Mouse (Mus musculus) G1E-ER4 (cell line): ENCODE data around the gene Ermard. TPM values are rescaled to one million over a fixed set of nuclear protein-coding genes. Genes with fewer than 3 reads are reported as not detected.
A peak's percentile ranks its signal among the peaks of the same experiment; 100 is the strongest.
"Not testable (repeated sequence)": the region's sequence is repeated elsewhere in the genome, so short reads cannot be mapped to it uniquely, and the experiment has no call there.

ENCODE experiments used
- GATA1 ChIP-seq: IDR thresholded peaks from one replicate; pipeline ENCODE4 v1.8.0; 2012; ENCODE audit warnings: low read length, inconsistent platforms
- polyA plus RNA-seq: library from polyadenylated mRNA; stranded (reverse); fragments of >175 nt; gene quantifications from 2 replicates; pipeline ENCODE4 v1.2.3, GENCODE M21; 2012

The Ermard gene
- polyA plus RNA-seq = 1.2 and 2.7 TPM in 2 replicates

DNA sequence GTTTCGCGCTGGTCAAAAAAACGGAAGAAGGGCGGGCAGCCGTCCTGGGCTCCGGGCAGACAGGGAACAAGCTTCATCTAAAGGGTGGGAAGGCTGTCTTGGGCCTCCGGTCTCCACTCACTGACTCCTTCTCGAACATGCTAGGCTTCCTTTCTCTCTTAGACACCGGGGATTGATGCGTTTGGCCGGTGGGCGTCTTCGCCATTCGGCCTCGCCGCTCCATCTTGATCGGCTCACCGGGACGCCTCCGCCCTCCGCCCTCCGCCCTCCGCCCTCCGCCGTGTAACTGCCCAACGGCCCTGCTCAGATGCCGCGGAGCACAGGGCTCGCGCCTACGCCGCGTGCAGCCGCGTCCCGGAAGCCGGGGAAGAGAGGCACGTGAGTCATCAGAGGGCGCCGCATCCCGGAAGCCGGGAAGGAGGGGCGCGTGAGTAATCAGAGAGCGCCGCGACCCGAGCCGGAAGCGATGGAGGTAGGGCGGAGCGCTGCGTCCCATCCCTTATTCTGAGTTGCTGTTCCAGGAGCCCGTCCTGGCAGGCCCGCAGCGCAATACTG, at the start of gene Ermard, which contains the start of the genes Tcte3 and Gm3448:
TSS of gene Ermard (plus strand) at position 34 of the 555 bp plus-strand sequence.
TSS of gene Tcte3 (minus strand) at position 314 of the 555 bp plus-strand sequence.
TSS of gene Gm3448 (minus strand) at position 363 of the 555 bp plus-strand sequence.
- TF ChIP-seq GATA1 = not testable (repeated sequence)

DNA sequence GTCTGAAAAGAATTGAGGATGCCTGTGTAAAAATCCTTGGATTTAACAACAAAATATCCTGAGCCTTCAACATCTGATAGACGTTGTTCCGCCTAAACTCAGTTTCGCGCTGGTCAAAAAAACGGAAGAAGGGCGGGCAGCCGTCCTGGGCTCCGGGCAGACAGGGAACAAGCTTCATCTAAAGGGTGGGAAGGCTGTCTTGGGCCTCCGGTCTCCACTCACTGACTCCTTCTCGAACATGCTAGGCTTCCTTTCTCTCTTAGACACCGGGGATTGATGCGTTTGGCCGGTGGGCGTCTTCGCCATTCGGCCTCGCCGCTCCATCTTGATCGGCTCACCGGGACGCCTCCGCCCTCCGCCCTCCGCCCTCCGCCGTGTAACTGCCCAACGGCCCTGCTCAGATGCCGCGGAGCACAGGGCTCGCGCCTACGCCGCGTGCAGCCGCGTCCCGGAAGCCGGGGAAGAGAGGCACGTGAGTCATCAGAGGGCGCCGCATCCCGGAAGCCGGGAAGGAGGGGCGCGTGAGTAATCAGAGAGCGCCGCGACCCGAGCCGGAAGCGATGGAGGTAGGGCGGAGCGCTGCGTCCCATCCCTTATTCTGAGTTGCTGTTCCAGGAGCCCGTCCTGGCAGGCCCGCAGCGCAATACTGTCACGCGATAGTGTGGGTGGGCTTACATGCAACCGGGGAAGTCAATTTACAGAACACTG, 31.1 kb upstream of the Ermard start, which contains the start of gene Gm3435:
TSS of gene Gm3435 (plus strand) at position 471 of the 708 bp plus-strand sequence.
- not testable (repeated sequence) for TF ChIP-seq GATA1

DNA sequence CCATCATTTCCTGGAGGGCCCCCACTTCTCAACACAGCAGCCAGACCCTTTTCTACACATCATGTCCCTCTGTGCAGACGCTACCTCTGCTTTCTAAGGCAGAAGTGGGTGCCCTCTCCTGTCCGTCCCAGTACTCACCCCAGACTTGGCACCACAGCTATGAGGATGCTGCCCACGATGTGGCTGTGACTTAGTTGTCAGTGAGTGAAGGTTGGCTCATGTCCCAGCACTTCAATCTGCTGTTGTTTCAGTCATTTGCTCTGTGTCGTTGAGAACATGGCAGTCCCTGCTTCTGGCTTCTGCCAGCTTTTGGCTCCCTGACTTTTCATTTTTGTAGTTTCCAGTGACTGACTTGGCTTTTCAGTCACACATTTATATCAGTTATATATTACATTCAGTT, 14.9 kb downstream of the Ermard start:
- no peak for TF ChIP-seq GATA1

DNA sequence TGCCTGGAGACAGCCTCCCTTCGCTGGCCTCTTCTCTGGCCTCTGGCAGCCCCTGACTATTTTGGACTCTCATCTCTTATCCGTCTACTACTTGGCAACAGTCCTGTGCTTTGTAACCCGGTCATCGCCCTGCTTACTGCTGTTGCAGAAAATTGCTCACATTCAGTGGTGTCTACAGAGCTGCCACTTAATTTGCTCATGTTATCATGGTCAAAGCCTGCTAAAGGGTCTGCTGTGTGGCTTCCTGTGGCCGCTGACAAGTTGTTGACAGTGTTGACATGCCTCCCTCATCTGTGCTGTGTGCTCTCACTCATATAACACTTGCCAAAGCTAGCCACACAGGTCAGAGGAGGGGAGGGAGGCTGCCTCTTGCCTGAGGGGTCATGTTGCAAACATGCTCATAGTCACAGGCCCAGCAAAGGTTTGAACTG, 17.2 kb downstream of the Ermard start:
- no peak for TF ChIP-seq GATA1

DNA sequence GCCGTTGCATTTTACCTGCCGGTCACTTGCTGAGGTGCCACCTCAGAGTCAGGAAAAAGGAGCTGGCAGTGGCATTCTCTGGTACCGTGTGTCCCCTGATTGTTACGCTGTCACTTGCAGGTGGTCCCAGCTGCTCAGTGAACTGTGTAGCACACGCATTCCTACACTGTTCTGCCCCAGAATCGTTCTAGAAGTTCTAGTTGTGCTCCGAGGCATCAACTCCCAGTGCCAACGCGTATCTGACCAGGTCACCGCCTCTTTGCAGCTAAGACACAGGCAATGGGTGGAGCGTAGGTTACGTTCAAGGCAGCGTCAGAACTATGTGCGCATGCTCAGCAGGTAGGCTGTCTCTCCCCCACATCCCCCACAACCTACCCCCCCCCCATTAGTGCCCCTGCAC, 18.6 kb downstream of the Ermard start:
- TF ChIP-seq GATA1 = no peak

DNA sequence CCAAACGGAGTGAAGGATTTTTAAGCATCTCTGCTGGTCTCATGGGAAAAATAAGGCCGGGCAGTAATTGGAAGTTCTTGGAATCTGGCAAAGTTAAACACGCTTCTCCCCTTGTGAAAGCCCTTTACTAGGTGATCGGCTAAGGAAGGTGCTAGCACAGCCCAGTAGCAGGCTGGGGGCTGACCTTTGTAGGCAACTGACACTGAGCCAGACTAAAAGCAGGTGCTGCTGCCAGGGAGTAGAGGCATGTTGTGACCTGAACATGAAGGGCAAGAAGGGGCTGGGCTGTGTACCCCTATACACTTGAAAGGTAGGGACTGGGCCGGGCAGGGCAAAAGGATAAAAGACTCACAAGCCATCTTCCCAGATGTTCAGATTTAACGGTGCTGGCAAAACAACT, 19.3 kb downstream of the Ermard start:
- no peak for TF ChIP-seq GATA1

DNA sequence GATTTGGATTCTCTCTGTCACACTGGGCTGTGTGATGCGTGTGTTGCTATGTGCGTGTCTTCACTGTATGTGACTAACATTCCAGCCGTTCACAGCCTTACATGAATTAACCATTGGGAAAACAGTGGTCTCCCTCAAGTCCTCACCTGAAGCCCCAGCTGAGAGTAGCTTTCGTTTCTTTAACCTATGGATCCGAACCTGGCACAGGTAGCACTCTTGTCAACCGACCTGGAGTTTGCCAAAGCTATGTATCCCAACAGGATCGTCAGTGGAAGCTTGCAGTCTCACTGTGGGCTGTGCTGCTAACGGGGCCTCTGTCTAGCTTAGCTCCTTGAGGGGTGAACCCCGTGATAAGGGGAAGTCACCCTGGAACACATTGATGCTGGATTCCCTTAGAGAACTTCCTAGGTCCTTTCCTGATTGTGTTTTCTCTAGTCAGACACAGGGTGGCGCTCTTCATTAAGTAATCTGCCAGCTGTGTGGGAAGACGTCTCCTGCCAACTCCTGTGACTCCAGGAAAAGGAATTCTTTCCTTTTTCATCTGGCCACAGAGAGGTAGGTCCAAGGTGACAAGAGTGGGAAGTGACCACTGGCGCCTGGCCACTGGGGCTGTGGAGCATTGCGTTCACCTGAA, 24.5 kb downstream of the Ermard start:
- TF ChIP-seq GATA1 = no peak

DNA sequence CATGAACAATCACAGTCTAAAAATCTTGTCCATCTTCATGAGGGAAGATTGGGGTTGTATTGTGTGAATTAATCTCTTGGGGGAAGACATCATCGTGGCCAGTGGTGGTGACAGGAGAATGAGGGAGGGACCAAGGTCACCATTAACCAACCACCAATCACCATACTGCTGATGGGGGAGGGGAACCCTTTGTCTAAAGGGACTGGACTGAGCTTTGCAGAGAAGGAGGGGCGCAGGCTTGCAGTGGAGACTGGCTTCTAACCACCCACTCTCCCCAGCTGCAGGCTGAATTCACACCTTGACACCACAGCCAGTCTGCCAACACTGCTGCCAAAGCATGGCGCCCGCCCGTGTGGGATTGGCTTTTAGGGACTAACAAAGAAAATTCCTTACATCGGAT, 25.1 kb downstream of the Ermard start:
- TF ChIP-seq GATA1 = no peak

DNA sequence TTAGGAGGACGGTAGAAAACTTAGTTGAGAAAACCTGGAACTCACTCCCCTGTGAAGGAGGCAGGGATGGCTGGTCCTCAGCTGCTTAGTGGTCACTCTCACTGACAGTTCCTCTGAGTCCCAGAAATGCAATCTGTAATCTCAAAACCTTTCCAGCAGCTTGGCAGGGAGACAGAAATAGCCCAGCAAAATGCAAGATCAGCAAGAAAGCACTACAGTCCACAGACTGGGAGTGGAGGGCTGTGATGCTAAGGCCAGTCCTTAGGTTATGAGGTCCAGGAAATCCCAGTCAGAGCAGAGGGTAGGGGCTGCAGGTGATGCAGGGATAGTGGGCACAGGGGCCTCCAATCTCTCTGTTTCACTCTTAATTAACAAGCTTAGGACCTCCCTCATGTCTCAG, 25.9 kb downstream of the Ermard start:
- TF ChIP-seq GATA1 = no peak

DNA sequence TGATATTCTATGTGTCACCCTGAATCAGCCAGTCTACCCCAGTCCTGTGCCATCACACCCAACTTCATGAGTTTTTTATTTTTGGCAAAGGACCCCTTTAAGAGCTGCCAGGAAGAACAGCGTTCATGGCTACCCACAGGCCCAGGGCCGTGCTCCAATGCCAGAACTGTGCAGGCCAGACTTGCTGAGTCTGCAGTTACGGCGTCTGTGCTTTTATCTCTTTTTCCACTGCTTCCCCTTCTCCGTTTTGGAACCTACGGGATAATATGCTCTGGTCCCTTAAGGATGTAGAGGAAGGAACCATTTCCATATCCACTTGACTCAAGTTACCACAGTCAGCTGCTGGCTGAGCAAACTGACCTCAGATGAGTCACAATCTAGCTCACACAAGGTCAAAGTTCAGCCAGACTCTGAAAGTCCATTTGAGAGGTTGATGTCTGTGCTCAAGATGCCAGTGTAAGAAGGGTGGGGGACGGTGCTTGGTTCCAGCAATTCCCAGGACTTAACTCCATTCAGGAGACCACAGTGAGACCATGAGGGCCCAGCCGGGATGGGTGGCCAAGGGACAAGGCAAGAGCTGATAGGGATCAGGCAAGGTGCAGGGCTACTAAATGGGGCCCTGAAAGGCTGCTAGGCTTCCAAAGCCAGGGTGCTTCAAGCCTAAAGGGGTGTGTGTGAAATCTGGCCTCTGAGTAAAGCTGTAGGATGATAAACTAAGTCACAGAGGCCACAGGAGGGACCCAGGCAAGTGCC, 27.2 kb downstream of the Ermard start:
- TF ChIP-seq GATA1 = no peak

DNA sequence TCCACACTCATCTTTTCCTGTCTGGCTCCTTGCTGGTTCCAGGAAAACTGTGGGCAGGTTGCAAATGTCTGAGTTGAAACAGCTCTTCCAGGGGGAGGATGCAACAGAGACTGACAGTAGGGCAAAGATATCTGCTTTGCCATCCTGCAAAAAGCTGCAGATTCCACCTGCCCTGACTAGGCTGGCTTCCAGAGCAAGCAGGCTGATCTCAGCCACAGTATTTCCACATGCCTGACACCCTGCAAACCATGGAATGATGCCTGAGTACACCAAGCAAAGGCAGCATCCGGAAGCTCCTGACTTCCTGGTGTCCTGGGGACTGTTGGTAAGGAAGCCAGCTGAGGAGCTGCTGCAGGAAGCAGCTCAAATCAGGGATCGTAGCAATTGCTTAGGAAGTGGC, 28.1 kb downstream of the Ermard start:
- TF ChIP-seq GATA1 = no peak

DNA sequence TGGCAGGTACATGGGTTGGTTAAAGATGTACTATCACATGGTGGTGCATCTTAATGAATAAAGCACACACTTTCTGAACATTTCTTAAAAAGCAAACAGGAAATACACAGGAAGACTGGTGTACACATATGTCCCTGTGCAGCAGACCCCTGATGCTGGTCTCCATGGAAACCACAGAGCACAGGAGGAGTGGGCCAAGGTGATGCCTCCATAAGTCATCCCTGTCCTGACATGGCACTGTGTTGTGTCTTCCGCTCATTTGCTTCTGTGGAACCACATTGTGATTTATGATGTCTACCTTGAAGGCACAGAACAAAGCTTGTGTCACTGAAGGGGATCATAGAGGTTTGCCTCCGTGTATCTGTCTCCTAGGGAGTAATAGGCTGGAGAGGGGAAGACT, 31.2 kb downstream of the Ermard start:
- no peak for TF ChIP-seq GATA1

DNA sequence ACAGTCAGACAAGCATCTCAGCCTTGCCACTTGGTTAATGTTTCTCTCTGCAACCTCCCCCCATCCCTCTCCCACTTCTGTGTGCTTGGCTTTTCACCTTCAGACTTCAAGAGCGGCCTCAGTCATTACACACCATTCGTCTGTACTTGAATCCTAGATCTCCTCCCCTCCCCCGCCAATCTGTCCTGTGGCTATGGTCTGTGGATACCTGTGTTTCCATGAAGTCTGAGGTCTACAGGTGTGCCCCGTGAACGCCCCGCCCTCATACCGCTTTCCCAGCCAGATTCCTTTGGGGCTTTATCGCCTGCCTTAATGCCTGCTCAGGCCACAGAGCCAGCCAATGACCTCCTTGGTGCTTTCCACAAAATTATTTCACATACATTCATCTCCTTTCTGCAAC, 34.0 kb downstream of the Ermard start:
- no peak for TF ChIP-seq GATA1

DNA sequence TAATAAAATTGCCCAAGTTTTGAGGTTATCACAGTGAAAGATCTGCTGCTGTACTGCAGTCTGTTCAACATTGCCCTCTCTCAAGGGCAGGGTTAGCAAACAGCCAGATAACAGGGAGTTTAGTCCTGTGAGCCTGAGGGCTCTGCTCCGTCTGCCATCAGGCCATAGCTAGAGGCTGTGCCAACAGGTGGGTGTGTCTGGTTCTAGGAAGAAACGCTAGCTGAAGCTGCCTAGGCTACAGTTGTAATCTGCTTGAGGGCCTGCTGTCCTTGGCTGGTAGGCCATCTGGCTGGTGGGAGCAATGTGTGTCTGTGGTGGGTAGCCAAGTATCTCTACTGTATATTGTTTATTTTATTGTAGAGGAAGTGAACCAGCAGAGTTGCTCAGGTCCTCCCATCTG, 36.5 kb downstream of the Ermard start:
- no peak for TF ChIP-seq GATA1

DNA sequence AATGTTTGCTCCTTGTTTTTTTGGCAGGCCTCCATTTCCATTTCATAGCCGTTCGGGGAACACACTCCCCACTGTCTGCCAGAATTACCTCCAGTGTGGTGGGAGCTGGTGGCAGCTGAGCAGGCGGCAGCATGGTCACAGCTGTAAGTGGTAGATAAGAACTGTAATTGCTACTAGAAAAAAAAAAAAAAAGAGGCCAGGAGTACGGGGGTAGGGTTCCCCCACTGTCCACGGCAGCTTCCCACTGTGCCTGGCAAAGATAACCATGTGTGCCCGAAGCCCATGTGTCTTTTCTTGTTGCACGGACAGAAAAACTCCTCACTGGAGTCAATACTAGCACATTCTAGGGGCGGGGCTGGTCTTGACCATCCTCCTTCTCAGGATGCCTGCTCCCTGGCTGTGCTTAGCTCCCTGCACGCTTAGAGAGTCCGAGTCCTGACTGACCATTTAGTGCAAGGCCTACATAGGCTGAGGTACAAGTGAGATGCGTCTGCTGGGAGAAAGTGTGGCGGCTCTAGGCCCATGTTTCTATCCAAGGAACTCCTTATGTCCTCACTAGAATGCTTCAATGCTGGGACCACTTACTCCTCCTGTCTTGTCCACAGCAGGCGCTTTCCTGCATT, 43.3 kb downstream of the Ermard start:
- peak; percentile 51 for TF ChIP-seq GATA1
